28 mouse cellular contexts compared by ENCODE assay signal in the genomic region with DNA sequence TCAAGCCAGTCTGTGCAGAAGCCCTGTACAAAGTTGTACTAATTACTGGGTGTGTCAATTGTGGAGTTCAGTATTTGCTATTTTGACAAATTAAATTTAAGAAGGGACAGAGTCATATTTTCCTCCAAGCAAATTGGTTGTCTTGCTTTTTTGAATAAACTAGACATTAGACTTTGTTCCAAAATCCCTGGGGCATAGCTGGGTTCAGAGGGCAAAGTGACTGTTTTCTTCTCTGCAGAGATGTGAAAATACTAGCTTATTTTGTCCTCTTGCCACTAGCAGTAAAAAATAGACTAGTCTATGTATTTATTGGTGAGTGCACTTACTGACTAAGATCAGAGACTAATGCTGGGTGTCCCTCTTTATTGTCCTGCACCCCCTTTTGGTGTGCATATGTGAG.
DNase-seq lines count a peak whose midpoint lies in the region; ATAC-seq and TF ChIP-seq lines count a peak whose summit lies in the region.
"Had no signal": no experiment of that assay in that cellular context is flagged by ENCODE, and none has a peak within 500 bp of the region (broad histone marks: within the 10 kb centered on the region; RNA-seq: fewer than 3 reads in every experiment).

No protein-coding gene starts in this region.

- no peak for TF ChIP-seq CTCF in kidney, adult 2 months (conservative IDR thresholded peaks at IDR 0.05; ENCODE audit: insufficient read depth, insufficient read length, low read depth, low read length)
- TF ChIP-seq CTCF in liver, adult 2 months (IDR thresholded peaks at IDR 0.05; ENCODE audit: low read depth, low read length): no peak

- H3K27ac ChIP-seq in kidney, adult 2 months (ENCODE audit: insufficient read depth, low read depth, low read length): peak overlapping the region; percentile 96
- H3K27ac ChIP-seq in liver, adult 2 months (replicated peaks; ENCODE audit: insufficient read depth, low read depth, low read length): no peak overlapping the region
- H3K27ac ChIP-seq in liver, embryonic 11.5 days (ENCODE audit: low read depth, low read length): no peak overlapping the region
- H3K27ac ChIP-seq: embryonic facial prominence, embryonic 10.5 days; embryonic facial prominence, embryonic 13.5 days; forebrain, embryonic 12.5 days; forebrain, embryonic 15.5 days; heart, adult 2 months; heart, embryonic 10.5 days; heart, embryonic 13.5 days; hindbrain, embryonic 14.5 days had no signal

- peaks cover 19% of the 10 kb centered on the region for H3K4me1 ChIP-seq in kidney, adult 2 months (ENCODE audit: control insufficient read depth, insufficient read depth, low read length)
- H3K4me1 ChIP-seq in liver, adult 2 months (ENCODE audit: control insufficient read depth, insufficient read depth, low read length): peaks cover 3% of the 10 kb centered on the region
- no peaks in the 10 kb centered on the region for H3K4me1 ChIP-seq in liver, embryonic 11.5 days (replicated peaks; ENCODE audit: control insufficient read depth, insufficient read depth, low read length)
- H3K4me1 ChIP-seq: heart, embryonic 10.5 days had no signal

- ATAC-seq in liver, embryonic 11.5 days (replicated peaks; ENCODE audit: low FRiP score): no peak
- ATAC-seq: activated CD4-positive, CD25-positive, alpha-beta regulatory T cell, adult 4 months; CD4-positive, CD25-positive, alpha-beta regulatory T cell, adult 4 months; forebrain, embryonic 15.5 days had no signal

- no peaks in the 10 kb centered on the region for H3K36me3 ChIP-seq in kidney, adult 2 months (ENCODE audit: control insufficient read depth, insufficient read depth, low read length)
- no peaks in the 10 kb centered on the region for H3K36me3 ChIP-seq in liver, adult 2 months (ENCODE audit: control insufficient read depth, insufficient read depth, low read length)
- no peaks in the 10 kb centered on the region for H3K36me3 ChIP-seq in liver, embryonic 11.5 days (ENCODE audit: control insufficient read depth, insufficient read depth, low read length)
- H3K36me3 ChIP-seq: embryonic facial prominence, embryonic 10.5 days; embryonic facial prominence, embryonic 13.5 days; forebrain, embryonic 12.5 days; forebrain, embryonic 15.5 days; heart, embryonic 10.5 days had no signal

- H3K9ac ChIP-seq in liver, adult 2 months (ENCODE audit: low read depth, low read length): no peak overlapping the region
- no peak overlapping the region for H3K9ac ChIP-seq in liver, embryonic 11.5 days (ENCODE audit: low read depth, low read length)
- H3K9ac ChIP-seq: embryonic facial prominence, embryonic 13.5 days; forebrain, embryonic 12.5 days; forebrain, embryonic 15.5 days; heart, embryonic 13.5 days; hindbrain, embryonic 14.5 days had no signal

- H3K4me2 ChIP-seq in liver, embryonic 11.5 days: no peak overlapping the region
- H3K4me2 ChIP-seq: embryonic facial prominence, embryonic 13.5 days; forebrain, embryonic 12.5 days; forebrain, embryonic 15.5 days; heart, embryonic 13.5 days; hindbrain, embryonic 14.5 days had no signal

- no peak for TF ChIP-seq POLR2A in kidney, adult 2 months (IDR thresholded peaks at IDR 0.05; ENCODE audit: low read depth, low read length)
- TF ChIP-seq POLR2A in liver, adult 2 months (IDR thresholded peaks at IDR 0.05; ENCODE audit: extremely low read depth, insufficient read depth, low read length): no peak

- H3K9me3 ChIP-seq in liver, embryonic 11.5 days (ENCODE audit: control insufficient read depth, low read length): no peaks in the 10 kb centered on the region
- H3K9me3 ChIP-seq: embryonic facial prominence, embryonic 10.5 days; embryonic facial prominence, embryonic 13.5 days; forebrain, embryonic 12.5 days; forebrain, embryonic 15.5 days; heart, embryonic 10.5 days; heart, embryonic 13.5 days had no signal

- H3K79me2 ChIP-seq in liver, adult 2 months (ENCODE audit: control insufficient read depth, insufficient read depth, low read length): no peaks in the 10 kb centered on the region

- no peak overlapping the region for H3K4me3 ChIP-seq in kidney, adult 2 months (ENCODE audit: insufficient read depth, low read depth, low read length)
- no peak overlapping the region for H3K4me3 ChIP-seq in liver, adult 2 months (ENCODE audit: insufficient read depth, low read depth, low read length)
- no peak overlapping the region for H3K4me3 ChIP-seq in liver, embryonic 11.5 days (ENCODE audit: low read depth, low read length)
- H3K4me3 ChIP-seq: embryonic facial prominence, embryonic 10.5 days; embryonic facial prominence, embryonic 13.5 days; erythroblast, embryonic 14.5 days; forebrain, embryonic 12.5 days; forebrain, embryonic 15.5 days; heart, adult 2 months; heart, embryonic 10.5 days; heart, embryonic 13.5 days had no signal

- H3K27me3 ChIP-seq in kidney, adult 2 months (replicated peaks; ENCODE audit: control insufficient read depth, insufficient read depth, low read length): no peaks in the 10 kb centered on the region
- H3K27me3 ChIP-seq in liver, adult 2 months (ENCODE audit: control insufficient read depth, insufficient read depth, low read length): no peaks in the 10 kb centered on the region
- no peaks in the 10 kb centered on the region for H3K27me3 ChIP-seq in liver, embryonic 11.5 days (replicated peaks; ENCODE audit: control insufficient read depth, insufficient read depth, low read length)
- H3K27me3 ChIP-seq: embryonic facial prominence, embryonic 13.5 days; forebrain, embryonic 12.5 days; forebrain, embryonic 15.5 days; heart, embryonic 13.5 days had no signal

- DNase-seq in kidney, adult 2 months: peak; percentile 84
- DNase-seq in kidney, postnatal 4 days: no peak
- DNase-seq in liver, adult 2 months (ENCODE audit: extremely low read depth, low read depth, low spot score): peak; percentile 68
- no peak for DNase-seq in liver, embryonic 11.5 days (ENCODE audit: low spot score)
- peak; percentile 36 to 54 for DNase-seq in kidney, postnatal 36 days
- DNase-seq in gastrocnemius, adult 18-20 months (ENCODE audit: low spot score): no peak
- DNase-seq: adrenal gland, adult 8-10 months; adrenal gland, postnatal 25 days; cerebellum, adult 11-12 months; cerebellum, adult 8-10 months; cerebellum, postnatal 10 days; cerebellum, postnatal 36 days; embryo, embryonic 11 days; gastrocnemius, postnatal 10 days; gastrocnemius, postnatal 36 days; heart, adult 2 months; heart, postnatal 14 days; heart, postnatal 4 days had no signal

Comparison
In these comparisons a context has a peak if more than half of its experiments do, and no peak if none do; other contexts are left out.
1. DNase-seq: peak in kidney, adult 2 months (single experiment), liver, adult 2 months (single experiment) and kidney, postnatal 36 days (2 of 2); none in kidney, postnatal 4 days (0 of 2), liver, embryonic 11.5 days (single experiment) and gastrocnemius, adult 18-20 months (single experiment).